Mouse (Mus musculus) C2C12 (cell line): ENCODE data around the gene Clpb.

Experiments
- CEBPB ChIP-seq: IDR thresholded peaks from one replicate; pipeline ENCODE4 v1.6.1; 2011; ENCODE audit warnings: low read depth, mild to moderate bottlenecking, control low read depth, moderate library complexity
- CTCF ChIP-seq: IDR thresholded peaks from one replicate; pipeline ENCODE4 v1.5.1; 2011; ENCODE audit not compliant: control insufficient read depth, insufficient read depth, insufficient read length
- FOSL1 ChIP-seq: IDR thresholded peaks from one replicate; pipeline ENCODE4 v1.8.0; 2011; ENCODE audit warnings: mild to moderate bottlenecking, low read length; ENCODE audit not compliant: poor library complexity, insufficient read depth, severe bottlenecking
- MAX ChIP-seq: IDR thresholded peaks from one replicate; pipeline ENCODE4 v1.6.1; 2011; ENCODE audit warnings: mild to moderate bottlenecking, control low read depth
- MYOD1 ChIP-seq: IDR thresholded peaks from one replicate; pipeline ENCODE4 v1.6.1; 2011; ENCODE audit warnings: low read depth; ENCODE audit not compliant: control insufficient read depth, insufficient read length
- MYOG ChIP-seq: IDR thresholded peaks from one replicate; pipeline ENCODE4 v1.6.1; 2011; ENCODE audit not compliant: control insufficient read depth, insufficient read length; ENCODE audit errors: extremely low read depth
- USF1 ChIP-seq: IDR thresholded peaks from one replicate; pipeline ENCODE4 v1.6.1; 2011; ENCODE audit warnings: low read depth, mild to moderate bottlenecking, control low read depth, moderate library complexity

DNA sequence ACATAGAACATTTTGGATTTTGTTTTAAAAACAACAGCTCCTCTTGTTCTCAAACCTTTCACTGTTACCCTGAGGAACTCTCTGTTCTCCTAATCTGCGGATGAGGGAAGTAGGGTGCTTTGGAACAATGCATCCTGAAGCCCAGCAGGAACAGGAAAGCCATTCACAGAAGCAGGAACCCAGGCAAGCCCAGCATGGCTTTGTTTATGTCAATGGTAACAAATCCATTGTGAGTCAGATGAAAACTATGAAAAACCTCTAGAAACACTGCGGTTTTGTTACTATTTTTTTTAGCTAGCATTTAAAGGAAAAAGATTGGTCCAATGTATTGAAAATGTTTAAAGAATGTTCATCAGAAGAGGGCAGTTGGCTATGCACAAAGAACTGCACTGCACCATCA lies 35.0 kb upstream of the Clpb start:
- TF ChIP-seq CTCF (no peak), MYOG (no peak), CEBPB (no peak), MYOD1 (no peak), MAX (no peak), USF1 (no peak), FOSL1 (no peak)
